Mouse (Mus musculus) embryonic facial prominence, embryonic 14.5 days (tissue): ENCODE results near the gene Vmn1r235. TPM values are rescaled to one million over a fixed set of nuclear protein-coding genes. Genes with fewer than 3 reads are reported as not detected.

Experiments
- microRNA-seq: library from miRNA; unstranded; fragments of <30 nt; microRNA quantifications from one replicate; pipeline ENCODE4, GENCODE M21; 2016; ENCODE audit warnings: borderline number of aligned reads
- polyA plus RNA-seq: library from polyadenylated mRNA; unstranded; fragments of >200 nt; fragmentation: Nextera tagmentation; extraction: Ambion mirVana; gene quantifications from 2 replicates; pipeline ENCODE4 v1.2.1, GENCODE M21; 2014

The Vmn1r235 gene
- polyA plus RNA-seq, 1 experiment from 2014 or later = not detected

Small RNA genes lying within 50 kb of the gene (microRNA-seq; reads per million reads assigned to microRNA genes)
- not detected for gene Gm26384

Other genes with a start within 250 kb of the Vmn1r235 start
- 15.2 and 18.5 TPM in 2 replicates for gene Zfp160, start 247.5 kb upstream of the Vmn1r235 start, polyA plus RNA-seq
- gene Vmn1r234, start 30.3 kb upstream of the Vmn1r235 start, polyA plus RNA-seq = not detected in 2 replicates
- gene Vmn1r236, start 26.5 kb downstream of the Vmn1r235 start, polyA plus RNA-seq = 0.04 TPM in 1 of 2 replicates, not detected in the other
- gene Vmn1r237, start 55.5 kb downstream of the Vmn1r235 start, polyA plus RNA-seq = not detected in 2 replicates
- gene Zfp677, start 127.3 kb downstream of the Vmn1r235 start, polyA plus RNA-seq = 3.8 and 4.3 TPM in 2 replicates
- gene Zfp54, start 166.8 kb downstream of the Vmn1r235 start, polyA plus RNA-seq = 5.3 and 6.0 TPM in 2 replicates
- 12.7 and 17.0 TPM in 2 replicates for gene Zfp51, start 194.0 kb downstream of the Vmn1r235 start, polyA plus RNA-seq
- 7.3 and 10.4 TPM in 2 replicates for gene Zfp53, start 232.6 kb downstream of the Vmn1r235 start, polyA plus RNA-seq